Mouse (Mus musculus) stomach, embryonic 16.5 days (tissue): ENCODE results near the gene Nkiras1. TPM values are rescaled to one million over a fixed set of nuclear protein-coding genes. Genes with fewer than 3 reads are reported as not detected.
A peak's percentile ranks its signal among the peaks of the same experiment; 100 is the strongest.
"Not testable (repeated sequence)": the region's sequence is repeated elsewhere in the genome, so short reads cannot be mapped to it uniquely, and the experiment has no call there.

Experiments
- ATAC-seq: fragments of 200-750 bp; cut with Nextera tagmentation; 2 replicates; pipeline ENCODE4 v1.8.0; 2017; ENCODE audit warnings: moderate number of reproducible peaks, moderate TSS enrichment; ENCODE audit not compliant: insufficient read depth, low FRiP score
- H3K27ac ChIP-seq: fragments of 300-500 bp; sonication (generic); 2 replicates; pipeline ENCODE4 v1.5.1; 2014; ENCODE audit warnings: low read length
- H3K27me3 ChIP-seq: fragments of 300-500 bp; sonication (generic); 2 replicates; pipeline ENCODE4 v1.6.1; 2014; ENCODE audit warnings: low read length, control low read depth, mixed read lengths; ENCODE audit not compliant: control insufficient read depth, insufficient read depth
- H3K36me3 ChIP-seq: fragments of 300-500 bp; sonication (generic); 2 replicates; pipeline ENCODE4 v1.6.1; 2014; ENCODE audit warnings: low read length; ENCODE audit not compliant: control insufficient read depth, insufficient read depth
- H3K4me1 ChIP-seq: fragments of 300-500 bp; sonication (generic); 2 replicates; pipeline ENCODE4 v1.6.1; 2014; ENCODE audit warnings: low read length, control low read depth, mixed read lengths; ENCODE audit not compliant: control insufficient read depth, insufficient read depth
- H3K4me2 ChIP-seq: fragments of 300-500 bp; sonication (generic); 2 replicates; pipeline ENCODE4 v1.6.1; 2014; ENCODE audit warnings: low read depth, low read length, mixed read lengths
- H3K4me3 ChIP-seq: fragments of 300-500 bp; sonication (generic); replicated peaks from 2 replicates; pipeline ENCODE4 v1.5.1; 2014; ENCODE audit warnings: mild to moderate bottlenecking, low read length
- H3K9ac ChIP-seq: fragments of 300-500 bp; sonication (generic); 2 replicates; pipeline ENCODE4 v1.6.1; 2014; ENCODE audit warnings: low read length
- H3K9me3 ChIP-seq: fragments of 300-500 bp; sonication (generic); replicated peaks from 2 replicates; pipeline ENCODE4 v1.6.1; 2016; ENCODE audit warnings: low read length, control low read depth; ENCODE audit not compliant: control insufficient read depth
- WGBS: fragments of 180-500 bp; shearing (Covaris S2); extraction: QIAGEN DNeasy Blood & Tissue Kit; methylation state at CpG from one replicate; pipeline ENCODE4 v1.1.7; 2014; 5-methylcytosine and 5-hydroxymethylcytosine counted together
- polyA plus RNA-seq: library from polyadenylated mRNA; unstranded; fragments of >200 nt; fragmentation: Nextera tagmentation; extraction: Ambion mirVana; gene quantifications from 2 replicates; pipeline ENCODE4 v1.2.1, GENCODE M21; 2015

Nkiras1 gene
- polyA plus RNA-seq, 1 experiment from 2014 or later = 19.5 TPM

- H3K36me3 ChIP-seq = peaks cover 6% of the 10 kb centered on the region
- whole genome bisulfite sequencing = 45% methylated on average over 4 of the region's 4 CpGs
- no peak overlapping the region for H3K4me3 ChIP-seq
- H3K9me3 ChIP-seq = no peaks in the 10 kb centered on the region
- no peaks in the 10 kb centered on the region for H3K27me3 ChIP-seq
- no peaks in the 10 kb centered on the region for H3K4me1 ChIP-seq
- no peak overlapping the region for H3K4me2 ChIP-seq
- H3K9ac ChIP-seq = no peak overlapping the region
- ATAC-seq = no peak
- no peak overlapping the region for H3K27ac ChIP-seq
Measured at GRCm38 (mm10) chr14:18263427-18263826, 7.5 kb upstream of the Nkiras1 start.

GRCm38 (mm10) chr14:18269947-18270528, 898 bp upstream of the Nkiras1 start:
- H3K9me3 ChIP-seq, H3K27me3 ChIP-seq, H3K36me3 ChIP-seq, ATAC-seq, H3K4me1 ChIP-seq: not testable (repeated sequence)
- Histone ChIP-seq H3K4me2 (peak overlapping the region; percentile 77), H3K9ac (peak overlapping the region; percentile 83), H3K27ac (peak overlapping the region; percentile 60), H3K4me3 (peak overlapping the region; percentile 69)
- WGBS = 0% methylated on average over 21 of the region's 24 CpGs

- Histone ChIP-seq H3K27me3 (no peaks in the 10 kb centered on the region), H3K27ac (no peak overlapping the region), H3K9me3 (no peaks in the 10 kb centered on the region), H3K9ac (peak overlapping the region; percentile 84; the same call in 1 of the 2 replicates), H3K4me3 (peak overlapping the region; percentile 69), H3K36me3 (peaks cover 12% of the 10 kb centered on the region), H3K4me1 (no peaks in the 10 kb centered on the region), H3K4me2 (peak overlapping the region; percentile 62)
- no peak for ATAC-seq
- 6% methylated on average over 6 of the region's 7 CpGs for whole genome bisulfite sequencing
Measured at GRCm38 (mm10) chr14:18271666-18272065, 730 bp downstream of the Nkiras1 start.

- 0 out of 2 replicates have a peak, but pooled peaks cover 2% of the 10 kb centered on the region for H3K9me3 ChIP-seq
- peaks cover 17% of the 10 kb centered on the region for H3K36me3 ChIP-seq
- H3K4me1 ChIP-seq = no peaks in the 10 kb centered on the region
- H3K9ac ChIP-seq = no peak overlapping the region
- H3K27me3 ChIP-seq = no peaks in the 10 kb centered on the region
- H3K4me2 ChIP-seq = no peak overlapping the region
- no peak overlapping the region for H3K4me3 ChIP-seq
- no peak for ATAC-seq
- WGBS = 83% methylated on average over 1 of the region's 1 CpGs
- H3K27ac ChIP-seq = no peak overlapping the region
Measured at GRCm38 (mm10) chr14:18274526-18274925, 3.6 kb downstream of the Nkiras1 start.

- no peak overlapping the region for H3K9ac ChIP-seq
- 86% methylated on average over 5 of the region's 5 CpGs for WGBS
- no peak overlapping the region for H3K4me2 ChIP-seq
- H3K9me3 ChIP-seq = 0 out of 2 replicates have a peak, but pooled peaks cover 2% of the 10 kb centered on the region
- no peak overlapping the region for H3K27ac ChIP-seq
- no peak overlapping the region for H3K4me3 ChIP-seq
- peaks cover 27% of the 10 kb centered on the region for H3K36me3 ChIP-seq
- no peaks in the 10 kb centered on the region for H3K27me3 ChIP-seq
- no peak for ATAC-seq
- H3K4me1 ChIP-seq = no peaks in the 10 kb centered on the region
Measured at GRCm38 (mm10) chr14:18280375-18280774, 9.4 kb downstream of the Nkiras1 start.

GRCm38 (mm10) chr14:18284581-18284980, 13.6 kb downstream of the Nkiras1 start:
- Histone ChIP-seq H3K4me3 (no peak overlapping the region), H3K9ac (no peak overlapping the region), H3K4me1 (no peaks in the 10 kb centered on the region), H3K4me2 (no peak overlapping the region), H3K27me3 (no peaks in the 10 kb centered on the region), H3K36me3 (peaks cover 9% of the 10 kb centered on the region), H3K27ac (no peak overlapping the region), H3K9me3 (no peaks in the 10 kb centered on the region)
- 82% methylated on average over 2 of the region's 2 CpGs for WGBS
- no peak for ATAC-seq

- ATAC-seq = no peak
- H3K9ac ChIP-seq = no peak overlapping the region
- 67% methylated on average over 3 of the region's 3 CpGs for WGBS
- H3K9me3 ChIP-seq = no peaks in the 10 kb centered on the region
- H3K27ac ChIP-seq = no peak overlapping the region
- H3K4me3 ChIP-seq = no peak overlapping the region
- H3K4me2 ChIP-seq = no peak overlapping the region
- peaks cover 4% of the 10 kb centered on the region; the same call in 1 of the 2 replicates for H3K36me3 ChIP-seq
- H3K27me3 ChIP-seq = no peaks in the 10 kb centered on the region
- H3K4me1 ChIP-seq = no peaks in the 10 kb centered on the region
Measured at GRCm38 (mm10) chr14:18285476-18285875, 14.5 kb downstream of the Nkiras1 start.

GRCm38 (mm10) chr14:18286441-18286840, 15.5 kb downstream of the Nkiras1 start:
- Histone ChIP-seq H3K9me3 (no peaks in the 10 kb centered on the region), H3K4me2 (no peak overlapping the region), H3K36me3 (peaks cover 4% of the 10 kb centered on the region; the same call in 1 of the 2 replicates), H3K27ac (no peak overlapping the region), H3K9ac (no peak overlapping the region), H3K27me3 (no peaks in the 10 kb centered on the region), H3K4me3 (no peak overlapping the region), H3K4me1 (no peaks in the 10 kb centered on the region)
- 85% methylated on average over 2 of the region's 2 CpGs for whole genome bisulfite sequencing
- ATAC-seq = no peak

GRCm38 (mm10) chr14:18287391-18287790, 16.5 kb downstream of the Nkiras1 start:
- H3K27me3 ChIP-seq = no peaks in the 10 kb centered on the region
- H3K27ac ChIP-seq = no peak overlapping the region

More at GRCm38 (mm10) chr14:18287391-18287790, 16.5 kb downstream of the Nkiras1 start:
- ATAC-seq = no peak
- no peaks in the 10 kb centered on the region for H3K9me3 ChIP-seq
- H3K36me3 ChIP-seq = no peaks in the 10 kb centered on the region
- no peak overlapping the region for H3K4me3 ChIP-seq
- H3K4me1 ChIP-seq = no peaks in the 10 kb centered on the region
- H3K4me2 ChIP-seq = no peak overlapping the region
- WGBS = 75% methylated on average over 2 of the region's 2 CpGs
- no peak overlapping the region for H3K9ac ChIP-seq
